Mouse (Mus musculus): ENCODE results near the gene Acsl5.

The Acsl5 gene

GRCm38 (mm10) chr19:55331776-55332175, 80.0 kb downstream of the Acsl5 start:
- no peak for DNase-seq (ENCODE audit: extremely low spot score)

GRCm38 (mm10) chr19:55332641-55333268, 81.0 kb downstream of the Acsl5 start:
- DNase-seq (ENCODE audit: extremely low spot score) = peak; percentile 76

- DNase-seq (ENCODE audit: extremely low spot score) = peak; percentile 10
These were observed 84.1 kb downstream of the Acsl5 start for GRCm38 (mm10) chr19:55335881-55336280.

- DNase-seq (ENCODE audit: extremely low spot score) = no peak
These were observed 84.7 kb downstream of the Acsl5 start for GRCm38 (mm10) chr19:55336441-55336840.

- DNase-seq (ENCODE audit: extremely low spot score) = no peak
These were observed 85.3 kb downstream of the Acsl5 start for GRCm38 (mm10) chr19:55337066-55337465.

GRCm38 (mm10) chr19:55337664-55338063, 85.9 kb downstream of the Acsl5 start:
- no peak for DNase-seq (ENCODE audit: extremely low spot score)

GRCm38 (mm10) chr19:55340521-55340920, 88.8 kb downstream of the Acsl5 start:
- no peak for DNase-seq (ENCODE audit: extremely low spot score)

- DNase-seq (ENCODE audit: extremely low spot score) = no peak
These were observed 89.6 kb downstream of the Acsl5 start for GRCm38 (mm10) chr19:55341377-55341776.

GRCm38 (mm10) chr19:55342423-55342822, 90.7 kb downstream of the Acsl5 start:
- no peak for DNase-seq (ENCODE audit: extremely low spot score)

- no peak for DNase-seq (ENCODE audit: extremely low spot score)
These were observed 91.5 kb downstream of the Acsl5 start for GRCm38 (mm10) chr19:55343274-55343673.

Data from embryo, embryonic 9.5 days (tissue).